Mouse (Mus musculus) T-helper 2 cell (primary cell): ENCODE data around the gene Cyp51.
"Not testable (repeated sequence)": the region's sequence is repeated elsewhere in the genome, so short reads cannot be mapped to it uniquely, and the experiment has no call there.

Source experiments
- in situ Hi-C: fragments of 300-600 bp; cut with MboI, MseI; formaldehyde crosslinking; loops from one replicate; pipeline ENCODE4 v1.15.1; 2025; ENCODE audit warnings: high pct_unique_total_duplicates

Gene Cyp51

GRCm38 (mm10) chr5:4104341-4105040, at the start of gene Cyp51:
Cyp51 (minus strand) TSS chr5:4104746.
- in situ Hi-C loops = no loop called here

DNA sequence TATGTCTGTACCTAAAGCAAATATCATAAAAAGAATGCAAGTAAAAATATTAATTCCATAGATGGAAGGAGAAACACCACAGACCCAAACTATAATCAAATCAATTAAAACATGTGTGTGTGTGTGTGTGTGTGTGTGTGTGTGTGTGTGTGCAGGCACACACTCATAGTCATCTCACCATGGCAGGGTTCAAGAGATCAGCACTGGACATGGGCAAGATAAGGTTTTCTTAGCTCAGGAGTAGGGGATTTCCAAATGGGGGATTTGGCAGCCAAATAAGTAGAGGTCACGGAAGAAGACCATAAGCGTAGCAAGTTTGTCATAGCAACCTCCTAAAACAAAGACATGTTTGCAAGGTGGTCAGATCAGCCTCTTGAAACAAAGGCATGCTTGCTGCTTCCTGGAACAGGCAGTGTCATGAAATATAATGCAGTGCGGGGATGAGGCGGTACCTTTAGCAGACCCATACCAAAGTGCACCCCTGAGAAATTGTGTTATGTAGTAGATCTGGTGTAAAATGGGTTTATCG, 8.1 kb upstream of the Cyp51 start:
- in situ Hi-C loops = no loop called here

GRCm38 (mm10) chr5:4107056-4107455, 2.5 kb upstream of the Cyp51 start:
- in situ Hi-C loops = not testable (repeated sequence)

DNA sequence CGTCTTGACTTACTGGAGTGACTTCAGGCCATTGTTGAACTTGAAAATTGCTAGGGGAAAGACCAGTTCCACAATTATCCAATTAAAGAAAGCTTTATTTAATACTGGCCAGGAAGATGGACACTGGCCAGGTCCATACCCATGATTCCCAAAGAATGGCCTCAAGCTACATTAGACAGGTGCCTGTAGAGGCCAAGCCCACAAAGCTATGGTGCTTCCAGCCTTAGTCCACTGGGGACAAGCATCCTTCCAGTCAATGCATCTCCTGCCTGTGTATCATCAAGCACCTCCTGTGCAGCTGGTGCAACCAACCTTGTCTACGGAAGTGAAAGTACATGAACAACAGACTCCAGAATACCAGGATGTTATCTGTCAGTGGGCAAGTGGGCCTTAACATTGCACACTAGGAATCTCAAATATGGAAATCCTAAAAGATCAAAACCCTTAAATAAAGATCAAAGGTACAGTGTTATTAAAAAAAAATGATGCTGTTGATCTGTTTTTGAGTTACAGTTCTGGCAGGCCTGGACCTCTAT, 1.2 kb upstream of the Cyp51 start:
- in situ Hi-C loops = no loop called here

DNA sequence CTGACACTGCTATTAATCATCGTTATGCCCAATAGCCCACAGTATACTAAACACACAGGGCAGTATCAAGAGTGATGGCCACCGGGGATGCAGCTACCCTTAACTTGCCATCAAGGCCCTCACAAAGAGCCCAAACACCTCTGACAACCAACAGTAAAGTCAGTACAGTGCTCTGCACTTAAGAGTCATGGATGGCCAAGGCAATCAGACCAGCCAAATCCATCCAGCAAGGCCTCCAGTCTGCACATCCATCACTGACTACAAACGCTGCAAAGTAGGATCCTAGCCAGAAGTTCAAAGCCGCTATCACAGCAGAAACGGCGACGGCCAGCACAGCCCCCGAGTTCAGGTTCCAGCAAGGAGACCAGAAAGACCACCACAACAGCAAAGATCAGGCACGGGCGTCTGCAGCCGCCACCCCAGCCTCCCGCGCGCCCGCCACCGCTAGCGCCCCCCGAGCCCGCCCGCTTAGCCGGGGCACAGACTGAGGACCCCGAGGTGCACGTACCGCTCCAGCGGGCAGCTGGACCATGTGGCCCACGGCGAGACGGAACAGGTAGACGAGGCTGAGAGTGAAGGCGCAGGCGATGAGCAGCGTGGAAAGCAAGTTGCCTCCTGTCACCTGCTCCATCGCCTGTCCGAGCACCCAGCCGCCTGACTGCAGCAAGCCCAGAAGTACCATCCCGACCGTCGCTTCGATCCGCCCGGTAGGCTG, 763 bp downstream of the Cyp51 start:
- in situ Hi-C loops = no loop called here

GRCm38 (mm10) chr5:4101770-4102169, 2.8 kb downstream of the Cyp51 start:
- in situ Hi-C loops = no loop called here

DNA sequence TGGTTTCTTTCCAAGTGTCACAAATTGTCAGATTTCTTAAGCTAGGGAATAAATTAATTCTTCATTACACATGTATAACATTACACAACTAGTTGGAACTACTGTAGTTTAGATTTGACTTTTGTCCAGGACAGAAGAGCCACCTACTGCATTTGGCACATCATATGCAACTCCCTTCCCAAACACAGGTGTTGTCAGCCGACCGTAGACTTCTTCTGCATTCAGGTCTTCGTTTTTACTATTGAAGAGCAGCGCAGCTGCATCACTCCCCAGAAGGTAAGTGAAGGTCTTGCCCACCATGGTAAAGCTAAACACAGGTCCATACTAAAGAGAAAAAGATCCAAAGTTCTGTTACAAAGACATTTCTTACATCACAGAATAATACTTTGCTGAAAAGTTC, 3.5 kb downstream of the Cyp51 start:
- in situ Hi-C loops = no loop called here

GRCm38 (mm10) chr5:4094471-4094870, 10.1 kb downstream of the Cyp51 start:
- in situ Hi-C loops = no loop called here

- in situ Hi-C loops = no loop called here
Observed at GRCm38 (mm10) chr5:4088190-4088589, 16.4 kb downstream of the Cyp51 start.

DNA sequence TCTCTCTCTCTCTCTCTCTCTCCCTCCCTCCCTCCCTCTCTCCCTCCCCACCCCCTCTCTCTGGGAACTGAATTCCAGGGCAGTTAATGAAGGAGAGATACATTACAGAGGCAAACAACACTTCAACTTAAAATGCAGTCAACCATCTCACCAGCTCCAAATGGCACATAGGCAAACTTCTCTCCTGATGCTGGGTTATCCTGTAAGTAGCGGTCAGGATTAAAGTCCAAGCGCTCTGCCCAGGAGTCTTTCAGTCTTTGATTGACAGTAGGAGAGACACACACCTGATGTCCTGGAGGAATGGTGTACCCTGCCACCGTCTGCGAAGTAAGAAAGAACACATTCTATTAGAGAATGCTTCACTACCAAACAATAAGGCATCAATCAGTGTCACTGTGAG, 18.2 kb downstream of the Cyp51 start:
- in situ Hi-C loops = no loop called here

DNA sequence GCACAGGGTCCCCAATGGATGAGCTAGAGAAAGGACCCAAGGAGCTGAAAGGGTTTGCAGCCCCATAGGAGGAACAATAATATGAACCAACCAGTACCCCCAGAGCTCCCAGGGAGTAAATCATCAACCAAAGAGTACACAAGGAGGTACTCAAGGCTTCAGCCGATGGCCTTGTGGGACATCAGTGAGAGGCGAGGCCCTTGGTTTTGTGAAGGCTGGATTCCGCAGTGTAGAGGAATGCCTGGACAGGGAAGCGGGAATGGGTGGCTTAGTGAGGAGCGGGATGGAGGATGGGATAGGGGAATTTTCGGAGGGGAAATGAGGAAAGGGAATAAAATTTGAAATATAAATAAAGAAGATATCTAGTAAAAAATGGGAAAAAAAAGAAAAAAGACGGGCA, 19.6 kb downstream of the Cyp51 start:
- in situ Hi-C loops = no loop called here

DNA sequence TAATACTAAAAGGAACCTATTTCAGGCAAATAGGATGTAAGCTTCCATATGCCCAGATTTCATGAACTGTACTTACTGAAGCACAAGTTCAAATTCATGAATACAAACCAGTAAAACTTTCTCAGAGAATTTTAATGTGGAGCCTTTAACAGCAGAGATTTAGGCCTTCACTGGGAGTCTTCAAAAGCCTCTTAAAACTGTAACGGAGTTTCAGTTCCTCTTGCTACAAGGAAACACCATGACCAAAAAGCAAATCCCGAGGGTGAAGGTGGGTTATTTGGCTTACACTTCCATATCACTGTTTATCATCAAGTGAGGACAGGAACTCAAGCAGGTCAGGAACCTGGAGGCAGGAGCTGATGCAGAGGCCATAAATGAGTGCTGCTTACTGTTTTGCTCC, 23.0 kb downstream of the Cyp51 start:
- in situ Hi-C loops = no loop called here

DNA sequence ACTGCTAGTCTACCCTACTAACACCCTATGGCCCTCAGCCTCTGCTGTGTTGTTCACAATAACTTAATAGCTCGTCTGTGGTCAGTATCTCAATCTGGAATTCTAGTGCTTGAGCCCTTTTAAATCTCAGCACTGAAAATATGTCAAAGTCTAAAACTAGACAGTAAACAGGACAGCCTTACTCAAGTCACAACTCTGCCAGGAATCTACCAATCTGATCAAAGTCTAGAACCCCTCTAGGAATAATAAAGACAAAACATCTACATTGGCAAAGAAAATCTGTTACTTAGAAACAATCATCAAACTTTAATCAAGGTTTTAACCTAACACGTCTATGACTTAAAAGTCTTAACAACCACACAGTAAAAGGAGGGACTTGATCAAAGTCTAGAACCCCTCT, 23.7 kb downstream of the Cyp51 start:
- in situ Hi-C loops = no loop called here

GRCm38 (mm10) chr5:4079086-4079485, 25.5 kb downstream of the Cyp51 start:
- in situ Hi-C loops = no loop called here

- in situ Hi-C loops = no loop called here
Observed at GRCm38 (mm10) chr5:4067203-4067602, 37.3 kb downstream of the Cyp51 start.

- in situ Hi-C loops = no loop called here
Observed at GRCm38 (mm10) chr5:4066476-4067115, 38.0 kb downstream of the Cyp51 start.

DNA sequence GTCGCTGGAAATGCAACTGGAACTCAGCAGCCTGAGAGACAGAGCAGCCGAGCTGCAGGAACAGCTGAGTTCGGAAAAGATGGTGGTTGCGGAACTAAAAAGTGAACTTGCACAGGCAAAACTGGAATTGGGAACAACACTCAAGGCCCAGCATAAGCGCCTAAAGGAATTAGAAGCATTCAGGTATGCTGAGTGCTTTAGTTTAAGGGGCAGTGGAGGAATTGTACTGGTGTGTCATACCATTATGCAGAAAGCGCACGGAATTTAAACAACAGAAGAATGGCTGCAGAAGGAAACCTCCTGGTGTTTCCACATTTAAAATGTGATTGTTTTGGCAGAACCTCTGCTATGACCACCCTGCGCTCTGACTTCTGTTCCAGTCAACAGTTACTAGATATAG, 44.2 kb downstream of the Cyp51 start:
- in situ Hi-C loops = no loop called here

DNA sequence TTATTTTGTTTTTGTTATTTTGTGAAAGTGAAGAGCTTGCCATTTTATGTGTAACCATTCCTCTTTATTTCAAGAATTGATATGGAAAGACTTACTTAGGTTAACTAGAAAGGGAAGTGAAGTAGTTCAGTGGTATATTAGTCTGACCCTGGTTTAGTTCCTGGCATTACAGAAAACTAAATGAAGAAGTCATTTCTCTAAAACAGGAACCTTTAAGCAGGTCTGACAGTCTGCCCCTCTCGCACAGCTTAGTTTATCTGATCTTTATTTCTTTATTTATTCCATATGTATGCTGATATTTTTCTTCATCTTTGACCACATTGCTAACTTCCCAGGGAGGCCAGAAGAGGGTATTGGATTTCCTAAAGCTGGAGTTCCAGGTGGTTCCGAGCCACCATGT, 63.6 kb downstream of the Cyp51 start:
- in situ Hi-C loops = no loop called here

GRCm38 (mm10) chr5:4040372-4040771, 64.2 kb downstream of the Cyp51 start:
- in situ Hi-C loops = no loop called here

DNA sequence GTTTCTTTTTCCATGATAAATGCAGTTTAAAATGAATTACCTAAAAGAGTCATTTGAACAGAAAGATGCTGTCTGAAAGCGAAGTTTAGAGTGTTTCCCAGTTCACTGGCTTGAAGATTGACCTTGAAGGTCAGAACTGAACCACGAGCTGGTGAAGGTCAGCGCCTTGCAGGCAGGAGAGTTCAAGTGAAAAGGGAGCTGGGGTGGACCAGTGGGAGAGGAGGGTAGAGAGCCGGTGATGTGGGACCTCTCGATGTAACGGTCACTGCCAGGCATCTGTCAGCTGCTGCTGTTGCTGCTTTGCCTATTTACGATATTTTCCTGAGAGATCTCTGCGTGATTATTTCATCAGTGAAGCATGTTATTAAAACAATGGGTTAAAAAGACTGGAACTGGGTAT, 65.2 kb downstream of the Cyp51 start:
- in situ Hi-C loops = no loop called here

- in situ Hi-C loops = no loop called here
Observed at GRCm38 (mm10) chr5:4036686-4037085, 67.9 kb downstream of the Cyp51 start.

- in situ Hi-C loops = no loop called here
Observed at GRCm38 (mm10) chr5:4031846-4032245, 72.7 kb downstream of the Cyp51 start.
